Mouse (Mus musculus) neural tube, embryonic 14.5 days (tissue): ENCODE measurements around the gene Trim44. TPM values are rescaled to one million over a fixed set of nuclear protein-coding genes. Genes with fewer than 3 reads are reported as not detected.

Experiments used
- ATAC-seq: fragments of 200-750 bp; cut with Nextera tagmentation; 2 replicates; pipeline ENCODE4 v1.8.0; 2017; ENCODE audit warnings: low read depth, mild to moderate bottlenecking, moderate TSS enrichment, moderate library complexity
- H3K27ac ChIP-seq: fragments of 300-500 bp; sonication (generic); 2 replicates; pipeline ENCODE4 v1.5.1; 2014; ENCODE audit warnings: low read depth, mild to moderate bottlenecking, control low read depth, low read length, moderate library complexity, mixed read lengths
- H3K27me3 ChIP-seq: fragments of 300-500 bp; sonication (generic); 2 replicates; pipeline ENCODE4 v1.6.1; 2014; ENCODE audit warnings: low read length; ENCODE audit not compliant: control insufficient read depth, insufficient read depth
- H3K36me3 ChIP-seq: fragments of 300-500 bp; sonication (generic); 2 replicates; pipeline ENCODE4 v1.6.1; 2014; ENCODE audit warnings: low read length, mixed read lengths; ENCODE audit not compliant: control insufficient read depth, insufficient read depth
- H3K4me1 ChIP-seq: fragments of 300-500 bp; sonication (generic); 2 replicates; pipeline ENCODE4 v1.6.1; 2014; ENCODE audit warnings: low read length; ENCODE audit not compliant: control insufficient read depth, insufficient read depth
- H3K4me2 ChIP-seq: fragments of 300-500 bp; sonication (generic); 2 replicates; pipeline ENCODE4 v1.6.1; 2014; ENCODE audit warnings: mild to moderate bottlenecking, low read depth, low read length, control low read depth
- H3K4me3 ChIP-seq: fragments of 300-500 bp; sonication (generic); 2 replicates; pipeline ENCODE4 v1.5.1; 2014; ENCODE audit warnings: low read depth, low read length, control low read depth, mixed read lengths
- H3K9ac ChIP-seq: fragments of 300-500 bp; sonication (generic); replicated peaks from 2 replicates; pipeline ENCODE4 v1.6.1; 2014; ENCODE audit warnings: low read depth, mild to moderate bottlenecking, control low read depth, low read length, mixed read lengths
- H3K9me3 ChIP-seq: fragments of 300-500 bp; sonication (generic); 2 replicates; pipeline ENCODE4 v1.6.1; 2016; ENCODE audit warnings: low read length; ENCODE audit not compliant: control insufficient read depth
- WGBS: fragments of 180-500 bp; shearing (Covaris S2); extraction: QIAGEN DNeasy Blood & Tissue Kit; methylation state at CpG from one replicate; pipeline ENCODE4 v1.1.7; 2014; 5-methylcytosine and 5-hydroxymethylcytosine counted together
- polyA plus RNA-seq: library from polyadenylated mRNA; unstranded; fragments of >200 nt; fragmentation: Nextera tagmentation; extraction: Ambion mirVana; gene quantifications from 2 replicates; pipeline ENCODE4 v1.2.1, GENCODE M21; 2014

The Trim44 gene
- polyA plus RNA-seq, 1 experiment from 2014 or later: 79.7 TPM

GRCm38 (mm10) chr2:102253204-102253603 lies 154.4 kb downstream of the Trim44 start:
- no peaks in the 10 kb centered on the region for H3K36me3 ChIP-seq
- H3K27ac ChIP-seq: no peak overlapping the region
- H3K9me3 ChIP-seq: no peaks in the 10 kb centered on the region
- no peaks in the 10 kb centered on the region for H3K27me3 ChIP-seq
- WGBS: 86% methylated on average over 7 of the region's 7 CpGs
- H3K4me3 ChIP-seq: no peak overlapping the region
- no peak overlapping the region for H3K4me2 ChIP-seq
- ATAC-seq: no peak
- H3K4me1 ChIP-seq: peaks cover 4% of the 10 kb centered on the region; the same call in 1 of the 2 replicates
- no peak overlapping the region for H3K9ac ChIP-seq

- no peak for ATAC-seq
- 67% methylated on average over 4 of the region's 4 CpGs for WGBS
- H3K36me3 ChIP-seq: no peaks in the 10 kb centered on the region
- no peaks in the 10 kb centered on the region for H3K4me1 ChIP-seq
- no peaks in the 10 kb centered on the region for H3K27me3 ChIP-seq
- H3K9ac ChIP-seq: no peak overlapping the region
- H3K9me3 ChIP-seq: no peaks in the 10 kb centered on the region
- no peak overlapping the region for H3K4me3 ChIP-seq
- no peak overlapping the region for H3K27ac ChIP-seq
- H3K4me2 ChIP-seq: no peak overlapping the region
Observed at GRCm38 (mm10) chr2:102252651-102253050, 155.0 kb downstream of the Trim44 start.

Other genes starting within 250 kb of the Trim44 start
- 30.0 and 48.5 TPM in 2 replicates for gene Ldlrad3, start 221.4 kb downstream of the Trim44 start, polyA plus RNA-seq
- gene Fjx1, start 44.7 kb upstream of the Trim44 start, polyA plus RNA-seq: 33.8 and 38.5 TPM in 2 replicates
- gene Pamr1, start 142.2 kb upstream of the Trim44 start, polyA plus RNA-seq: 9.3 and 14.2 TPM in 2 replicates